Mouse (Mus musculus): ENCODE data around the gene Efcab2. TPM values are rescaled to one million over a fixed set of nuclear protein-coding genes. Genes with fewer than 3 reads are reported as not detected.

Efcab2 gene
- polyA plus RNA-seq, 1 experiment from 2014 or later: 7.9 TPM

- 0 out of 2 replicates have a peak, but pooled peaks cover 4% of the 10 kb centered on the region for H3K9me3 ChIP-seq (replicated peaks)
- peaks cover 38% of the 10 kb centered on the region for H3K4me1 ChIP-seq
- H3K36me3 ChIP-seq: 0 out of 2 replicates have a peak, but pooled peaks cover 2% of the 10 kb centered on the region
- H3K27me3 ChIP-seq (ENCODE audit: low read depth, poor library complexity, severe bottlenecking): peaks cover 55% of the 10 kb centered on the region
- peak; percentile 87 for DNase-seq (ENCODE audit: low spot score)
- under 1% methylated on average over 62 of the region's 62 CpGs for WGBS
- peak overlapping the region; percentile 79 for H3K27ac ChIP-seq (replicated peaks)
- H3K4me3 ChIP-seq: peak overlapping the region; percentile 75
Measured at GRCm38 (mm10) chr1:178530301-178531078, 124.6 kb downstream of the Efcab2 start.

Small RNA genes within 50 kb of the gene (microRNA-seq; reads per million reads assigned to microRNA genes)
- gene Gm27458: not detected

Other genes with a start within 250 kb of the Efcab2 start
- gene Desi2, start 218.7 kb upstream of the Efcab2 start, polyA plus RNA-seq (2016; fragmentation: Nextera tagmentation; extraction: Ambion mirVana): 15.1 and 18.5 TPM in 2 replicates
- gene Cox20, start 87.0 kb upstream of the Efcab2 start, polyA plus RNA-seq (2016; fragmentation: Nextera tagmentation; extraction: Ambion mirVana): 96.1 and 103 TPM in 2 replicates
- gene Hnrnpu, start 68.3 kb upstream of the Efcab2 start, polyA plus RNA-seq (2016; fragmentation: Nextera tagmentation; extraction: Ambion mirVana): 440 and 471 TPM in 2 replicates
- gene Kif26b, start 123.0 kb downstream of the Efcab2 start, polyA plus RNA-seq (2016; fragmentation: Nextera tagmentation; extraction: Ambion mirVana): 3.3 and 4.3 TPM in 2 replicates

Data from midbrain, embryonic 10.5 days (tissue).